Comparison of ENCODE assay signal across 7 mouse cellular contexts in genomic region chr13:21907807-21908155, GRCm38 (mm10). TPM values are rescaled to one million over a fixed set of nuclear protein-coding genes. Genes with fewer than 3 reads are reported as not detected.
DNase-seq lines count a peak whose midpoint lies in the region; ATAC-seq and TF ChIP-seq lines count a peak whose summit lies in the region.
"Not testable (repeated sequence)": the region's sequence is repeated elsewhere in the genome, so short reads cannot be mapped to it uniquely, and the experiment has no call there.

No protein-coding gene starts in this region.

- not testable (repeated sequence) for H3K9ac ChIP-seq in embryonic facial prominence, embryonic 15.5 days; hindbrain, embryonic 15.5 days; midbrain, postnatal 0 days (replicated peaks; ENCODE audit: low read length, poor library complexity, severe bottlenecking)
- H3K9ac ChIP-seq in heart, embryonic 11.5 days (ENCODE audit: low read depth, low read length): 0 out of 2 replicates have a peak overlapping the region, but pooled peaks have one; percentile 40
- H3K9ac ChIP-seq in liver, embryonic 15.5 days: peak overlapping the region; percentile 33; the same call in 1 of the 2 replicates

- peak; percentile 59 for DNase-seq in NIH3T3 (ENCODE audit: low read depth)
- peak in 1 of 2 experiments; percentile 24 for DNase-seq in left cerebral cortex, adult 2 months (ENCODE audit: extremely low spot score in 1 of 2, low spot score in 2 of 2)
- not testable (repeated sequence) for DNase-seq in midbrain, postnatal 0 days (ENCODE audit: low spot score)

- not testable (repeated sequence) for H3K36me3 ChIP-seq in embryonic facial prominence, embryonic 15.5 days; heart, embryonic 11.5 days (ENCODE audit: control insufficient read depth, insufficient read depth, low read length); hindbrain, embryonic 15.5 days; liver, embryonic 15.5 days (replicated peaks); midbrain, postnatal 0 days (ENCODE audit: insufficient read depth, low read length)

- peak overlapping the region; percentile 30 for H3K4me2 ChIP-seq in embryonic facial prominence, embryonic 15.5 days (replicated peaks)
- peak overlapping the region; percentile 63 for H3K4me2 ChIP-seq in heart, embryonic 11.5 days
- peak overlapping the region; percentile 32 for H3K4me2 ChIP-seq in hindbrain, embryonic 15.5 days
- H3K4me2 ChIP-seq in liver, embryonic 15.5 days: peak overlapping the region; percentile 55
- 0 out of 2 replicates have a peak overlapping the region, but pooled peaks have one; percentile 16 for H3K4me2 ChIP-seq in midbrain, postnatal 0 days (ENCODE audit: low read depth, low read length, poor library complexity, severe bottlenecking)

- 31% methylated on average over 6 of the region's 6 CpGs for WGBS in embryonic facial prominence, embryonic 15.5 days
- WGBS in heart, embryonic 11.5 days (ENCODE audit: insufficient replicate concordance): 10% methylated on average over 6 of the region's 6 CpGs
- 19% methylated on average over 6 of the region's 6 CpGs for WGBS in hindbrain, embryonic 15.5 days
- WGBS in liver, embryonic 15.5 days (ENCODE audit: insufficient replicate concordance): 10% methylated on average over 6 of the region's 6 CpGs
- WGBS in midbrain, postnatal 0 days: 24% methylated on average over 6 of the region's 6 CpGs

- intact Hi-C loops in left cerebral cortex, adult 2 months (cut with DNase I): not testable (repeated sequence)

- not testable (repeated sequence) for TF ChIP-seq CTCF in left cerebral cortex, adult 2 months (IDR thresholded peaks at IDR 0.05); midbrain, postnatal 0 days (IDR thresholded peaks at IDR 0.05)

- H3K4me1 ChIP-seq in embryonic facial prominence, embryonic 15.5 days; heart, embryonic 11.5 days (ENCODE audit: control insufficient read depth, insufficient read depth, low read length); hindbrain, embryonic 15.5 days (replicated peaks); midbrain, postnatal 0 days (ENCODE audit: insufficient read depth, low read length): not testable (repeated sequence)
- peaks cover 37% of the 10 kb centered on the region for H3K4me1 ChIP-seq in liver, embryonic 15.5 days (replicated peaks)

- ATAC-seq in embryonic facial prominence, embryonic 15.5 days (ENCODE audit: insufficient number of reproducible peaks, low FRiP score, low TSS enrichment, low read depth); hindbrain, embryonic 15.5 days (ENCODE audit: low FRiP score, low read depth); liver, embryonic 15.5 days (ENCODE audit: insufficient read depth); midbrain, postnatal 0 days (ENCODE audit: low FRiP score): not testable (repeated sequence)
- ATAC-seq in heart, embryonic 11.5 days (replicated peaks; ENCODE audit: insufficient number of reproducible peaks, low FRiP score, low TSS enrichment): peak; percentile 45; the same call in 1 of the 2 replicates

- not testable (repeated sequence) for H3K27me3 ChIP-seq in embryonic facial prominence, embryonic 15.5 days; heart, embryonic 11.5 days (ENCODE audit: control insufficient read depth, insufficient read depth, low read length); liver, embryonic 15.5 days; midbrain, postnatal 0 days (ENCODE audit: insufficient read depth, low read length)
- peaks cover 15% of the 10 kb centered on the region; the same call in 1 of the 2 replicates for H3K27me3 ChIP-seq in hindbrain, embryonic 15.5 days

- not testable (repeated sequence) for H3K27ac ChIP-seq in embryonic facial prominence, embryonic 15.5 days (replicated peaks); heart, embryonic 11.5 days (ENCODE audit: low read depth, low read length); hindbrain, embryonic 15.5 days (replicated peaks); left cerebral cortex, adult 2 months; liver, embryonic 15.5 days (replicated peaks); midbrain, postnatal 0 days (ENCODE audit: low read depth, low read length)

- peak overlapping the region; percentile 12 for H3K4me3 ChIP-seq in embryonic facial prominence, embryonic 15.5 days (replicated peaks)
- H3K4me3 ChIP-seq in heart, embryonic 11.5 days (ENCODE audit: low read depth, low read length): peak overlapping the region; percentile 42
- peak overlapping the region; percentile 7; the same call in 1 of the 2 replicates for H3K4me3 ChIP-seq in hindbrain, embryonic 15.5 days
- H3K4me3 ChIP-seq in left cerebral cortex, adult 2 months: peak overlapping the region; percentile 28
- H3K4me3 ChIP-seq in liver, embryonic 15.5 days (replicated peaks): peak overlapping the region; percentile 48
- not testable (repeated sequence) for H3K4me3 ChIP-seq in midbrain, postnatal 0 days (ENCODE audit: low read depth, low read length)

- not testable (repeated sequence) for H3K9me3 ChIP-seq in embryonic facial prominence, embryonic 15.5 days (replicated peaks); heart, embryonic 11.5 days (replicated peaks; ENCODE audit: control insufficient read depth, low read length); hindbrain, embryonic 15.5 days; liver, embryonic 15.5 days (replicated peaks); midbrain, postnatal 0 days (ENCODE audit: low read length)

RNA-seq across cellular contexts. Expression of gene Zfp184, which starts 37.1 kb away (rescaled TPM):
- polyA plus RNA-seq in embryonic facial prominence, embryonic 15.5 days (2015; fragmentation: Nextera tagmentation; extraction: Ambion mirVana): 7.7 and 9.0 TPM in 2 replicates
- 6.7 and 7.6 TPM in 2 replicates for polyA plus RNA-seq in heart, embryonic 11.5 days (2014; fragmentation: Nextera tagmentation; extraction: Ambion mirVana)
- polyA plus RNA-seq in hindbrain, embryonic 15.5 days (2015; fragmentation: Nextera tagmentation; extraction: Ambion mirVana): 11.7 and 12.3 TPM in 2 replicates
- total RNA-seq in left cerebral cortex, adult 2 months (2021): 1 to 10 TPM; 3.8 to 3.9 TPM
- 0.59 and 0.71 TPM in 2 replicates for polyA plus RNA-seq in liver, embryonic 15.5 days (2015; fragmentation: Nextera tagmentation; extraction: Ambion mirVana)
- 8.1 and 9.8 TPM in 2 replicates for total RNA-seq in midbrain, postnatal 0 days (2014; rRNA removed)
- polyA plus RNA-seq in midbrain, postnatal 0 days (2015; fragmentation: Nextera tagmentation; extraction: Ambion mirVana): 7.5 and 8.4 TPM in 2 replicates
